Mouse (Mus musculus): Measurements from ENCODE around the gene Gm16503. TPM values are rescaled to one million over a fixed set of nuclear protein-coding genes. Genes with fewer than 3 reads are reported as not detected.
"Not testable (repeated sequence)": the region's sequence is repeated elsewhere in the genome, so short reads cannot be mapped to it uniquely, and the experiment has no call there.

Gm16503 gene
- polyA plus RNA-seq, 1 experiment from 2014 or later: 0.04 TPM

GRCm38 (mm10) chr4:147579371-147579770 is 39.4 kb downstream of the Gm16503 start:
- H3K36me3 ChIP-seq (ENCODE audit: control insufficient read depth, insufficient read depth); H3K9ac ChIP-seq (ENCODE audit: low read depth, low read length); H3K4me1 ChIP-seq (ENCODE audit: control insufficient read depth, low read depth, low read length); H3K4me2 ChIP-seq (ENCODE audit: low read depth, low read length); H3K27me3 ChIP-seq (ENCODE audit: control insufficient read depth, insufficient read depth, low read depth, low read length); H3K27ac ChIP-seq (ENCODE audit: low read length); ATAC-seq (ENCODE audit: low read depth); H3K9me3 ChIP-seq (replicated peaks; ENCODE audit: control insufficient read depth, low read length); H3K4me3 ChIP-seq (ENCODE audit: low read depth, low read length): not testable (repeated sequence)
- 68% methylated on average over 4 of the region's 4 CpGs for WGBS (ENCODE audit: insufficient replicate concordance)

- no peaks in the 10 kb centered on the region for H3K27me3 ChIP-seq (ENCODE audit: control insufficient read depth, insufficient read depth, low read depth, low read length)
- no peaks in the 10 kb centered on the region for H3K36me3 ChIP-seq (ENCODE audit: control insufficient read depth, insufficient read depth)
- ATAC-seq (ENCODE audit: low read depth): peak; percentile 30; the same call in 1 of the 2 replicates
- H3K4me2 ChIP-seq (ENCODE audit: low read depth, low read length): no peak overlapping the region
- H3K9me3 ChIP-seq (replicated peaks; ENCODE audit: control insufficient read depth, low read length): peaks cover 3% of the 10 kb centered on the region; the same call in 1 of the 2 replicates
- no peak overlapping the region for H3K4me3 ChIP-seq (ENCODE audit: low read depth, low read length)
- H3K27ac ChIP-seq (ENCODE audit: low read length): no peak overlapping the region
- 40% methylated on average over 1 of the region's 1 CpGs for WGBS (ENCODE audit: insufficient replicate concordance)
- H3K4me1 ChIP-seq (ENCODE audit: control insufficient read depth, low read depth, low read length): no peaks in the 10 kb centered on the region
- H3K9ac ChIP-seq (ENCODE audit: low read depth, low read length): no peak overlapping the region
Observed at GRCm38 (mm10) chr4:147586511-147587473, 46.8 kb downstream of the Gm16503 start.

Other genes with a start within 250 kb of the Gm16503 start
- gene Zfp988, start 234.5 kb upstream of the Gm16503 start, polyA plus RNA-seq (2015; fragmentation: Nextera tagmentation; extraction: Ambion mirVana): 0.05 TPM in 1 of 2 replicates, not detected in the other
- gene Zfp978, start 178.9 kb upstream of the Gm16503 start, polyA plus RNA-seq (2015; fragmentation: Nextera tagmentation; extraction: Ambion mirVana): 0.07 TPM in 1 of 2 replicates, not detected in the other
- gene Zfp982, start 47.8 kb upstream of the Gm16503 start, polyA plus RNA-seq (2015; fragmentation: Nextera tagmentation; extraction: Ambion mirVana): 1.2 and 1.6 TPM in 2 replicates
- not detected in 2 replicates for gene Zfp985, start 13.1 kb downstream of the Gm16503 start, polyA plus RNA-seq (2015; fragmentation: Nextera tagmentation; extraction: Ambion mirVana)
- gene Zfp979, start 102.3 kb downstream of the Gm16503 start, polyA plus RNA-seq (2015; fragmentation: Nextera tagmentation; extraction: Ambion mirVana): 1.1 and 1.6 TPM in 2 replicates
- not detected in 2 replicates for gene Zfp534, start 162.3 kb downstream of the Gm16503 start, polyA plus RNA-seq (2015; fragmentation: Nextera tagmentation; extraction: Ambion mirVana)